Mouse (Mus musculus): Measurements from ENCODE around the gene Prepl. TPM values are rescaled to one million over a fixed set of nuclear protein-coding genes. Genes with fewer than 3 reads are reported as not detected.

Prepl gene
- polyA plus RNA-seq, 1 experiment = 123 TPM

DNA sequence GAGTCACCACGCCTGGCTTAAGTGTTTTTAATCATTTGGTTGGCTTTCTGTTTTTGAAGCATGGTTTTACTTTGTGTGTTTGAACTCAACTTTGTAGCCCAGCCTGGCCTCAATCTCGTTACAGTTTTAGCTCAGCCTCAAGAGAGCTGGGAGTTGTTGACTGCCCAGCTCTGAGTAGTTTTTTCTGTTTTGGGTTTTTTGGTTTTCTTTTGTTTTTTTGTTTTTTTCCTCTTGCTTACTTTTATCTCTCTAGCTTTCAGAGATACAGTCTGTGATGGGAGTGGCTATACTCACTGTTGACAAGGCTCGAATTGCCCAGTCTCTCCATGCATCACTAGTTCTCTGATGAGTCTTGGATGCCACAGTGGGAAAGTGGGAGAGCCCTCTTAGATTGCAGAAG, 69.7 kb downstream of the Prepl start:
- no peak for TF ChIP-seq POLR2A (IDR thresholded peaks at IDR 0.05; ENCODE audit: borderline replicate concordance, extremely low read depth, insufficient read depth, insufficient read length, poor library complexity, severe bottlenecking)
- no peak for TF ChIP-seq CTCF (IDR thresholded peaks at IDR 0.05; ENCODE audit: borderline replicate concordance, extremely low read depth, insufficient read depth, insufficient read length)
- no peak for DNase-seq (ENCODE audit: low read depth)

DNA sequence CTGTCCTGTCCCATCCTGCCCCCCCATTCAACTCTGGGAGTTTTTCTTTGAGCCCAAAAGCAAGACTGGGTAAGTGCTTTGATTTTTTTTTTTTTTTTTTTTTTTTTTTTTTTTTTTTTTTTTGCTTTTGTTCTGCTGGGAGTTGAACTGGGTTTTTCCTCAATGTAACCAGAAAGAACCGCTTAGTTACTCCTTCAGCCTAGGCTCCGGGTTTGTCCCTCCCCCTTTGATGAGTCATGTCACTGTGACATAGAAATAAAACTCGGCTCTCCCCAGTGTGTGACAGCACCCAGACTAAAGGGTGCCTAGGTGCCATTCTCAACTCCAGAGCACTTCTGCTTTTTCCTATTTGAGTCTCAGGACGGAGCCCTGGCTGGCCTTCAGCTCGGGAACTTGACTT, 71.2 kb downstream of the Prepl start:
- TF ChIP-seq CTCF (IDR thresholded peaks at IDR 0.05; ENCODE audit: borderline replicate concordance, extremely low read depth, insufficient read depth, insufficient read length) = no peak
- no peak for TF ChIP-seq POLR2A (IDR thresholded peaks at IDR 0.05; ENCODE audit: borderline replicate concordance, extremely low read depth, insufficient read depth, insufficient read length, poor library complexity, severe bottlenecking)
- DNase-seq (ENCODE audit: low read depth) = no peak

- DNase-seq (ENCODE audit: low read depth) = no peak
- TF ChIP-seq CTCF (IDR thresholded peaks at IDR 0.05; ENCODE audit: borderline replicate concordance, extremely low read depth, insufficient read depth, insufficient read length) (no peak), POLR2A (IDR thresholded peaks at IDR 0.05; ENCODE audit: borderline replicate concordance, extremely low read depth, insufficient read depth, insufficient read length, poor library complexity, severe bottlenecking) (no peak)
Observed at GRCm38 (mm10) chr17:85018344-85018743, 71.7 kb downstream of the Prepl start.

DNA sequence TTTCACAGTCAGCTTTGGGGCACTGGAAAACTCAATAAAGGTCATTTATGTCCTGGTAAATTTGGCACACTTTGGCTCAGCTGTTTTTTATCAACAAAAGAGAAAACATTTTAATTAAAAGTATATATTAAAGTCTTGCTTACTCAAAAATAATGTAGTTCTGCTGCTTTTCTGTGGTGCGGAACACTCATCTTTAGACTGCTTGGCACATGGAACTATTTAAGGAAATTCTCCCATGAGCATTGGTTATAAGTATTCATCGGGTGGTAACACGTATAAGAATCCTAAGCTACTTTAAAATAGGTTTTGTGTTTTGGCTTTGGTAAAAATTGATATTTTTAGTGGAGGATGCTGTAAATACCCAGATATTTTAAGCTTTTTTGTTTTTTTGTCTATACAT, 75.4 kb downstream of the Prepl start:
- TF ChIP-seq POLR2A (IDR thresholded peaks at IDR 0.05; ENCODE audit: borderline replicate concordance, extremely low read depth, insufficient read depth, insufficient read length, poor library complexity, severe bottlenecking) (no peak), CTCF (IDR thresholded peaks at IDR 0.05; ENCODE audit: borderline replicate concordance, extremely low read depth, insufficient read depth, insufficient read length) (no peak)
- DNase-seq (ENCODE audit: low read depth) = no peak

DNA sequence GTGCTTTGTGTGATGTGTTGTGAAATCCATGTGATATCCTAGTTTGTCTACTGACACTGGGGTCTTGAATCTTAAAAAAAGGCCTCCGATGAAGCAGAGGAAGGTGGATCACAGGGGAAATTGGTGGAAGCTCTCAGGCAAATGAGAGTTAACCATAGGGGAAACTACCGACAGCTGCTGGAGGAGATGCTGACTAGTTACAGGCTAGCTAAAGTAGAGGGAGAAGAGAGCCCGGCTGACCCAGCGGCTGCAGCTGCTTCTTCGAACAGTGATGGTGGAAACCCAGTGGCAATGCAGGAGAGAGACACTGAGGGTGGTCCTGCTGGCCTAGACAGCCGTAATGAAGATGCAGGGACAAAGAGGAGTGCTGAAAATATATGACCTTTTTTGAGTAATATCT, 76.6 kb downstream of the Prepl start:
- no peak for DNase-seq (ENCODE audit: low read depth)
- TF ChIP-seq POLR2A (IDR thresholded peaks at IDR 0.05; ENCODE audit: borderline replicate concordance, extremely low read depth, insufficient read depth, insufficient read length, poor library complexity, severe bottlenecking) (no peak), CTCF (IDR thresholded peaks at IDR 0.05; ENCODE audit: borderline replicate concordance, extremely low read depth, insufficient read depth, insufficient read length) (no peak)

Other genes starting within 250 kb of the Prepl start
- 71.0 and 84.2 TPM in 2 replicates for gene Ppm1b, start 133.5 kb downstream of the Prepl start, polyA plus RNA-seq (2012; rRNA removed)
- 1.3 and 1.6 TPM in 2 replicates for gene Slc3a1, start 61.9 kb downstream of the Prepl start, polyA plus RNA-seq (2012; rRNA removed)
- gene Camkmt, start 311 bp upstream of the Prepl start, polyA plus RNA-seq (2012; rRNA removed) = 4.9 and 6.7 TPM in 2 replicates